Mouse (Mus musculus): ENCODE data around the gene Limch1. TPM values are rescaled to one million over a fixed set of nuclear protein-coding genes. Genes with fewer than 3 reads are reported as not detected.

The Limch1 gene
- polyA plus RNA-seq, 1 experiment from 2014 or later: 368 TPM

GRCm38 (mm10) chr5:67097106-67098050 is 351.8 kb downstream of the Limch1 start:
- H3K4me2 ChIP-seq (replicated peaks; ENCODE audit: low read depth, low read length): no peak overlapping the region
- H3K9me3 ChIP-seq (ENCODE audit: low read length): no peaks in the 10 kb centered on the region
- no peak overlapping the region for H3K4me3 ChIP-seq (ENCODE audit: low read depth, low read length)
- peaks cover 79% of the 10 kb centered on the region for H3K27me3 ChIP-seq (replicated peaks; ENCODE audit: insufficient read depth, low read length)
- no peaks in the 10 kb centered on the region; the same call in 1 of the 2 replicates for H3K4me1 ChIP-seq (ENCODE audit: insufficient read depth, low read depth, low read length)
- no peak overlapping the region for H3K9ac ChIP-seq (replicated peaks; ENCODE audit: low read depth)
- TF ChIP-seq CTCF (IDR thresholded peaks at IDR 0.05) (no peak), EP300 (IDR thresholded peaks at IDR 0.05) (no peak)
- ATAC-seq: no peak
- WGBS: 2% methylated on average over 41 of the region's 41 CpGs
- no peaks in the 10 kb centered on the region for H3K36me3 ChIP-seq (ENCODE audit: insufficient read depth, low read length)
- H3K27ac ChIP-seq (ENCODE audit: low read length): no peak overlapping the region
- no peak for DNase-seq (ENCODE audit: low spot score)

- H3K4me3 ChIP-seq (ENCODE audit: low read depth, low read length): no peak overlapping the region
- TF ChIP-seq CTCF (IDR thresholded peaks at IDR 0.05): no peak
- no peak for TF ChIP-seq EP300 (IDR thresholded peaks at IDR 0.05)
- H3K27me3 ChIP-seq (replicated peaks; ENCODE audit: insufficient read depth, low read length): peaks cover 75% of the 10 kb centered on the region
- no peak overlapping the region for H3K4me2 ChIP-seq (replicated peaks; ENCODE audit: low read depth, low read length)
- no peak overlapping the region for H3K9ac ChIP-seq (replicated peaks; ENCODE audit: low read depth)
- H3K36me3 ChIP-seq (ENCODE audit: insufficient read depth, low read length): no peaks in the 10 kb centered on the region
- no peaks in the 10 kb centered on the region; the same call in 1 of the 2 replicates for H3K4me1 ChIP-seq (ENCODE audit: insufficient read depth, low read depth, low read length)
- DNase-seq (ENCODE audit: low spot score) (no peak), ATAC-seq (no peak)
- no peak overlapping the region for H3K27ac ChIP-seq (ENCODE audit: low read length)
- no peaks in the 10 kb centered on the region for H3K9me3 ChIP-seq (ENCODE audit: low read length)
- 4% methylated on average over 23 of the region's 23 CpGs for WGBS
Observed at GRCm38 (mm10) chr5:67098051-67098732, 352.6 kb downstream of the Limch1 start.

- no peak within 1 kb of the TSS for H3K4me3 ChIP-seq (ENCODE audit: low read depth, low read length)
Observed at GRCm38 (mm10) chr5:67098733-67099323, 353.2 kb downstream of the Limch1 start, which contains the start of gene Phox2b. Gene Phox2b (minus strand): TSS chr5:67099301.

GRCm38 (mm10) chr5:67099393-67100271 is 354.0 kb downstream of the Limch1 start:
- Histone ChIP-seq H3K4me2 (replicated peaks; ENCODE audit: low read depth, low read length) (no peak overlapping the region), H3K27me3 (replicated peaks; ENCODE audit: insufficient read depth, low read length) (peaks cover 70% of the 10 kb centered on the region), H3K9ac (replicated peaks; ENCODE audit: low read depth) (no peak overlapping the region), H3K36me3 (ENCODE audit: insufficient read depth, low read length) (no peaks in the 10 kb centered on the region), H3K27ac (ENCODE audit: low read length) (no peak overlapping the region), H3K4me3 (ENCODE audit: low read depth, low read length) (no peak overlapping the region), H3K9me3 (ENCODE audit: low read length) (no peaks in the 10 kb centered on the region), H3K4me1 (ENCODE audit: insufficient read depth, low read depth, low read length) (no peaks in the 10 kb centered on the region; the same call in 1 of the 2 replicates)
- TF ChIP-seq EP300 (IDR thresholded peaks at IDR 0.05): no peak
- no peak for TF ChIP-seq CTCF (IDR thresholded peaks at IDR 0.05)
- WGBS: 3% methylated on average over 32 of the region's 32 CpGs
- no peak for DNase-seq (ENCODE audit: low spot score)
- no peak for ATAC-seq

More at GRCm38 (mm10) chr5:67098733-67099323, 353.2 kb downstream of the Limch1 start, which contains the start of gene Phox2b:
- Histone ChIP-seq H3K27me3 (replicated peaks; ENCODE audit: insufficient read depth, low read length) (peaks cover 73% of the 10 kb centered on the region), H3K4me2 (replicated peaks; ENCODE audit: low read depth, low read length) (no peak within 1 kb of the TSS), H3K9ac (replicated peaks; ENCODE audit: low read depth) (no peak within 1 kb of the TSS), H3K4me1 (ENCODE audit: insufficient read depth, low read depth, low read length) (no peaks in the 10 kb centered on the region; the same call in 1 of the 2 replicates), H3K9me3 (ENCODE audit: low read length) (no peaks in the 10 kb centered on the region), H3K36me3 (ENCODE audit: insufficient read depth, low read length) (no peaks in the 10 kb centered on the region), H3K27ac (ENCODE audit: low read length) (no peak within 1 kb of the TSS)
- TF ChIP-seq CTCF (IDR thresholded peaks at IDR 0.05): no peak
- no peak for TF ChIP-seq EP300 (IDR thresholded peaks at IDR 0.05)
- DNase-seq (ENCODE audit: low spot score) (no peak), ATAC-seq (no peak)
- 3% methylated on average over 16 of the region's 16 CpGs for WGBS

GRCm38 (mm10) chr5:67100564-67101394 is 355.2 kb downstream of the Limch1 start:
- H3K4me2 ChIP-seq (replicated peaks; ENCODE audit: low read depth, low read length): no peak overlapping the region
- H3K27me3 ChIP-seq (replicated peaks; ENCODE audit: insufficient read depth, low read length): peaks cover 59% of the 10 kb centered on the region
- no peak overlapping the region for H3K9ac ChIP-seq (replicated peaks; ENCODE audit: low read depth)
- DNase-seq (ENCODE audit: low spot score) (no peak), ATAC-seq (no peak)
- no peaks in the 10 kb centered on the region for H3K36me3 ChIP-seq (ENCODE audit: insufficient read depth, low read length)
- TF ChIP-seq CTCF (IDR thresholded peaks at IDR 0.05) (no peak), EP300 (IDR thresholded peaks at IDR 0.05) (no peak)
- 4% methylated on average over 34 of the region's 34 CpGs for WGBS
- H3K9me3 ChIP-seq (ENCODE audit: low read length): no peaks in the 10 kb centered on the region
- H3K4me3 ChIP-seq (ENCODE audit: low read depth, low read length): no peak overlapping the region
- no peaks in the 10 kb centered on the region; the same call in 1 of the 2 replicates for H3K4me1 ChIP-seq (ENCODE audit: insufficient read depth, low read depth, low read length)
- H3K27ac ChIP-seq (ENCODE audit: low read length): no peak overlapping the region
